Mouse (Mus musculus) ES-Bruce4 (cell line): ENCODE measurements around the gene Sf3b3.

Experiments
- CTCF ChIP-seq: IDR thresholded peaks from one replicate; pipeline ENCODE4 v1.8.1; 2011; ENCODE audit warnings: low read depth, low read length
- POLR2A ChIP-seq: IDR thresholded peaks from one replicate; pipeline ENCODE4 v1.8.1; 2011; ENCODE audit warnings: low read length; ENCODE audit not compliant: insufficient read depth

DNA sequence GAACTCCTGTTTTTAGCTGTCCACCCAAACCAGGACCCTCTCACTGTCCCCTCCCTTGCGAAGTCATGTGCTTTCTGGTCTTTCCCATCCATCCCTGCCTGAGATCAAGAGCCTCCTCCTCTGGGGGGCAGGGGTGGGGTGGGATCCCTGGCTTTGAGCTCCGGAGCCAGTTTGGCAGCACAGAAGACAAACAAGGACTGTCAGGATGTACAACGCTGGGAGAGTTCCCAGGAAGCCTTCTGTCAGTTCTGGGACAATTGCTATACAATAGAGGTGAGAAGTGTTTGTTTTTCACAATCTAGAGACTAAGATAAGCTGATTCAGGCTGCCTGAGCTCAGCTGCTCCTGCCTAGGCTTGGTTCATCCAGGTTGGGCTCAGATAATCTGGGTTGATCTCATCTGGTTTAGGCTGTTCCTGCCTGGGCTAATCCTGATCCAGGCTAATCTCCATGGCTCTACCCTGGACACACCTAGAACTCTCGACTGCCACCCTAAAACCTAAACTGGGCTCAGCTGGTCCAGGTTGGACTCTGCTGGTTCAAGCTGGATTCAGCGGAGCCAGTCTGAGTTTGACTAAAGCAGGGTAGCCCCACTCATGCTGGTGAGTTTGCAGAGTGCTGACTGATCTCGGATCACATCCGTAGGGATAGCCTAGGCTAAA is 86.2 kb downstream of the Sf3b3 start:
- TF ChIP-seq POLR2A (no peak), CTCF (no peak)
